Mouse (Mus musculus) ES-E14 (cell line): ENCODE measurements at regions not wholly inside any gene's neighbourhood (a gene's known extent, or its start where the extent isn't known, plus 50 kb on each side); places are given as distances from the start of the nearest gene placed in this dataset.

Source experiments
- MAFK ChIP-seq: IDR thresholded peaks from 2 replicates; pipeline ENCODE4 v1.6.1; 2014; ENCODE audit warnings: mild to moderate bottlenecking, low read depth, low read length, inconsistent platforms; ENCODE audit not compliant: insufficient read depth
- ZC3H11A ChIP-seq: IDR thresholded peaks from 2 replicates; pipeline ENCODE4 v1.6.1; 2012; ENCODE audit warnings: low read depth, mild to moderate bottlenecking, inconsistent platforms, low read length, borderline replicate concordance

- TF ChIP-seq ZC3H11A (no peak), MAFK (no peak)
Measured at GRCm38 (mm10) chr3:33962938-33963337, 56.8 kb upstream of the Fxr1 start.
